Mouse (Mus musculus) layer of hippocampus, adult 18-20 months (tissue): ENCODE data around the gene Pde4d. TPM values are rescaled to one million over a fixed set of nuclear protein-coding genes. Genes with fewer than 3 reads are reported as not detected.
A peak's percentile ranks its signal among the peaks of the same experiment; 100 is the strongest.

ENCODE experiments used
- DNase-seq, 2 experiments: peaks; one replicate each; pipeline ENCODE4 v3.0.0; 2022; ENCODE audit warnings: low spot score in 2 of 2
- microRNA-seq, 2 experiments: library from miRNA; unstranded; fragments of <30 nt; microRNA quantifications; one replicate each; pipeline ENCODE4 v1.2.0; 2021
- total RNA-seq, 2 experiments: library from RNA; stranded (reverse); gene quantifications; 2 replicates each; pipeline ENCODE4 v1.2.3; 2021

The Pde4d gene
- total RNA-seq, 2 experiments from 2014 or later: 67.4 to 71.2 TPM

- DNase-seq: no peak
Observed at GRCm38 (mm10) chr13:109954189-109954588, 1504.4 kb downstream of the Pde4d start.

GRCm38 (mm10) chr13:109957953-109958352, 1508.2 kb downstream of the Pde4d start:
- no peak for DNase-seq

DNA sequence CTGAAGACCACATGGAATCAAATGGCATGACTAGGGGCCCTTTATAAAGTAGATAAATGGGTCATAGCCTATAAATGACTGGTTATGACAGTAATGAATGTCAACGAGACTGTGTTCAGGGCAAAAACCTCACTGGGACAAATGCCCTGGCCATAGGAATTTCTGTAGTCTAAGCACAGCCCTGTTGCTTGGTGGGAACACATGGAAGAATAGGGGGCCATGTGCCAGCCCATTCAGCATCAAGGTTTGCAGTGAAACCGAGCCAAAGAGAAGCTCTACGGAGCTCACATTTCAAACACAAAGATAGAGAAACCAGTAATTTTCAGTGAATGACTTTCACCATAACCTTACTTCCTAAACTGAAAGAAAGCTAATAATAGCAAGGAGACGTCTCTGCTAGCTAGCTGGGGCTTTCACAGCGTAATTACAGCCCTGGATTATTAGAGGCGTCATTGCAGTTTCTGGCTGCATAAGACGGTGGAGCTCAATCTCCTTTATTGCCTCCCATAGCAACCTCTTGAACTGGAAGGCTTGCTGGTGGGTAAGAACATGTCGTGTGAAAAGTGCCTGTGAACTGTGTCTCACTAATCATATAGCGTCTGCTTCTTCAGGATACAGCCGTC, 1533.2 kb downstream of the Pde4d start:
- no peak for DNase-seq

DNA sequence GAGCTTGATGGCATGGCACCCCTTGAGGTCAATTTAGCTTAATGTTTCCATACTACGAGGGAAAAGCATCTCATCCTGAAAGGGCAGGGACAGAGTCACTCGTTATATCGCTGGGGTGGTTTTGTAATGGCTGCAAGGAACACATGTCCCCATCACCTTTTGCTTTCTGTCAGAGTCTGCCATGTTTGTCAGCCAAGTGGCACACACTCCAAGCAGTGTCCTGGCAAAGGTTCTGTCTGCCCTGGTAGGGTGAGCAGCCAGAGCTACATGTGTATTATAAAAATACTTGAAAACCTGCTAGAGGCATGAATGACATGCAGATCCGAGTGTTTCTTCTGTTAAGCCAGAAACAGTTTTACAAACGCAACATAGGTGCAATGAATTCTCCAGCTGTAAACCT, 1535.7 kb downstream of the Pde4d start:
- DNase-seq: no peak

GRCm38 (mm10) chr13:109985892-109986291, 1536.1 kb downstream of the Pde4d start:
- DNase-seq: no peak

- peak; percentile 43 to 71 for DNase-seq
Observed at GRCm38 (mm10) chr13:109992775-109993505, 1543.2 kb downstream of the Pde4d start.

DNA sequence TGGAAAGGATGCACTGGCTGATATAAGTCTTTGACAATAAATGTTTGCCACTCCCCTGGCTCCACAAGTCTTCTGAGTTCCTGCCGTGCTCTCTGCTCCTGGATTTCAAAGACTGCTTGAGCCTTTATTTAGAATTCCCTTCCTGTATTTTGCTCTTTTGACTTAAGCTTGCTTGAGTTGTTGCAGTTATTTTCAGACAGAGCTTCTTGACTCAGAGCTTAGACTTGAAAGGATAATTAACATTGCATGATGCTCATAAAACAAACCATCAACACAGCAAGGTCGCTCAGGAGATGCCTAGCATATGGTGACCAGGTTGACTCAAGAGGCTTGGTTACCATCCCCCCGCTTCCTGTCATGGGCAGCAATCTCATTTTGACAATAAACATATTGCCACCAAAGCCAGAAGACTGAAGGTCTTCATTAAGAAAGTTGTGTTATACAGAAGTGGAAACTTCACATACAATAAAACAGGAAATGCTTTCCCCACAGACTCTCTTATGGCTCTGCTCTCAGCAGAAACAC, 1544.6 kb downstream of the Pde4d start:
- no peak for DNase-seq

DNA sequence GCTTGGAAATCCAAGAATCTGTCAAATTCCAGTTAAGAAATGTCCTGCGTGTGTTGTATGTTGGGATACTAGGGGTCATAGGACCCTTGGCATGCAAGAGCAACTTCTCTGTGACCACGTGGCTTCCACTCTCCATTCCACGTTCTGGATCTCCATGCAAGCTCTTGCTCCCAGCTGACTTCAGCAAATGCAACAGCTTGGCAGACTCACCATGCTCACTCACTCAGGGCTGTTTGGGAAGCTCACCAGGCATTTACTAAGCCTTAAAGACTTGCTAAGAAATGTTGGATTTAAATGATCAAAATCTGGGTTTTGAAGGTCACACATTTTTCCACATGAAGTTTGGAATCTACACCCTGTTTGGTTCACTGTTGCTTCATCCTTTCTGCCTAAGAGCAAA, 1552.3 kb downstream of the Pde4d start:
- no peak for DNase-seq

Small RNA genes within 50 kb of the gene (microRNA-seq; reads per million reads assigned to microRNA genes)
- gene Mir1904 (0 reads per million in 2 experiments), gene Mir582 (30.6 to 38.4 reads per million in 2 experiments)

Other genes starting within 250 kb of the Pde4d start
- gene Elovl7, start 235.5 kb upstream of the Pde4d start, total RNA-seq: 1 to 10 TPM; 5.0 to 6.9 TPM
- under 1 TPM; 0.32 to 0.58 TPM for gene Depdc1b, start 133.6 kb upstream of the Pde4d start, total RNA-seq